Mouse (Mus musculus) midbrain, embryonic 13.5 days (tissue): Measurements from ENCODE around the gene Zfp580. TPM values are rescaled to one million over a fixed set of nuclear protein-coding genes. Genes with fewer than 3 reads are reported as not detected.
"Not testable (repeated sequence)": the region's sequence is repeated elsewhere in the genome, so short reads cannot be mapped to it uniquely, and the experiment has no call there.

Experiments used
- ATAC-seq: fragments of 200-750 bp; cut with Nextera tagmentation; 2 replicates; pipeline ENCODE4 v1.8.0; 2017; ENCODE audit warnings: mild to moderate bottlenecking, moderate TSS enrichment, moderate library complexity
- H3K27ac ChIP-seq: fragments of 300-500 bp; sonication (generic); 2 replicates; pipeline ENCODE4 v1.5.1; 2015; ENCODE audit warnings: inconsistent platforms, mild to moderate bottlenecking, moderate library complexity
- H3K27me3 ChIP-seq: fragments of 300-500 bp; sonication (generic); 2 replicates; pipeline ENCODE4 v1.6.1; 2015; ENCODE audit warnings: mild to moderate bottlenecking, inconsistent platforms
- H3K36me3 ChIP-seq: fragments of 300-500 bp; sonication (generic); 2 replicates; pipeline ENCODE4 v1.6.1; 2015; ENCODE audit warnings: mild to moderate bottlenecking, inconsistent platforms
- H3K4me1 ChIP-seq: fragments of 300-500 bp; sonication (generic); replicated peaks from 2 replicates; pipeline ENCODE4 v1.6.1; 2015; ENCODE audit warnings: inconsistent platforms
- H3K4me2 ChIP-seq: fragments of 300-500 bp; sonication (generic); replicated peaks from 2 replicates; pipeline ENCODE4 v1.6.1; 2015; ENCODE audit warnings: moderate library complexity, mild to moderate bottlenecking, inconsistent platforms
- H3K4me3 ChIP-seq: fragments of 300-500 bp; sonication (generic); replicated peaks from 2 replicates; pipeline ENCODE4 v1.5.1; 2015; ENCODE audit warnings: mild to moderate bottlenecking, inconsistent platforms
- H3K9ac ChIP-seq: fragments of 300-500 bp; sonication (generic); replicated peaks from 2 replicates; pipeline ENCODE4 v1.6.1; 2015; ENCODE audit warnings: mild to moderate bottlenecking, inconsistent platforms
- H3K9me3 ChIP-seq: fragments of 300-500 bp; sonication (generic); 2 replicates; pipeline ENCODE4 v1.6.1; 2016; ENCODE audit warnings: mild to moderate bottlenecking, inconsistent platforms
- WGBS: fragments of 180-500 bp; shearing (Covaris S2); methylation state at CpG from one replicate; pipeline ENCODE4 v1.1.7; 2015; 5-methylcytosine and 5-hydroxymethylcytosine counted together
- polyA plus RNA-seq: library from polyadenylated mRNA; unstranded; fragments of >200 nt; fragmentation: Nextera tagmentation; extraction: Ambion mirVana; gene quantifications from 2 replicates; pipeline ENCODE4 v1.2.1, GENCODE M21; 2015

The Zfp580 gene
- polyA plus RNA-seq, 1 experiment from 2014 or later: 72.8 TPM

- H3K36me3 ChIP-seq: peaks cover 27% of the 10 kb centered on the region
- H3K27ac ChIP-seq: peak overlapping the region; percentile 94
- H3K9ac ChIP-seq, H3K27me3 ChIP-seq, H3K9me3 ChIP-seq: not testable (repeated sequence)
- ATAC-seq: 0 out of 2 replicates have a peak, but pooled peaks have one; percentile 0
- 27% methylated on average over 8 of the region's 8 CpGs for WGBS
- peak overlapping the region; percentile 87 for H3K4me3 ChIP-seq
- peaks cover 23% of the 10 kb centered on the region for H3K4me1 ChIP-seq
- H3K4me2 ChIP-seq: peak overlapping the region; percentile 91
These were observed 31.8 kb upstream of the Zfp580 start for GRCm38 (mm10) chr7:5019576-5019975.

GRCm38 (mm10) chr7:5020000-5020681 lies 31.2 kb upstream of the Zfp580 start, which contains the start of the genes Zfp865 and Ccdc106:
Gene Zfp865, plus strand, starts transcription at chr7:5020376.
Gene Ccdc106, plus strand, starts transcription at chr7:5020553.
- H3K9me3 ChIP-seq: no peaks in the 10 kb centered on the region
- 1% methylated on average over 48 of the region's 49 CpGs for WGBS
- H3K4me1 ChIP-seq: peaks cover 23% of the 10 kb centered on the region
- H3K27me3 ChIP-seq: no peaks in the 10 kb centered on the region
- H3K27ac ChIP-seq: peak within 1 kb of the TSS; percentile 94
- peak within 1 kb of the TSS; percentile 87 for H3K4me3 ChIP-seq
- peak within 1 kb of the TSS; percentile 97 for H3K9ac ChIP-seq
- peak within 1 kb of the TSS; percentile 91 for H3K4me2 ChIP-seq
- peak; percentile 92 for ATAC-seq
- H3K36me3 ChIP-seq: peaks cover 32% of the 10 kb centered on the region

- Histone ChIP-seq H3K36me3 (peaks cover 32% of the 10 kb centered on the region), H3K4me2 (peak overlapping the region; percentile 91), H3K4me1 (peaks cover 23% of the 10 kb centered on the region), H3K9me3 (no peaks in the 10 kb centered on the region), H3K9ac (peak overlapping the region; percentile 97), H3K27me3 (no peaks in the 10 kb centered on the region), H3K4me3 (peak overlapping the region; percentile 87), H3K27ac (peak overlapping the region; percentile 94)
- ATAC-seq: peak; percentile 6
- WGBS: 0% methylated on average over 15 of the region's 15 CpGs
These were observed 30.7 kb upstream of the Zfp580 start for GRCm38 (mm10) chr7:5020685-5021084.

- Histone ChIP-seq H3K4me2 (peak overlapping the region; percentile 91), H3K27ac (peak overlapping the region; percentile 94), H3K36me3 (peaks cover 32% of the 10 kb centered on the region), H3K4me3 (peak overlapping the region; percentile 87), H3K9ac (peak overlapping the region; percentile 97), H3K9me3 (no peaks in the 10 kb centered on the region), H3K27me3 (no peaks in the 10 kb centered on the region), H3K4me1 (peaks cover 18% of the 10 kb centered on the region)
- no peak for ATAC-seq
- 50% methylated on average over 5 of the region's 5 CpGs for WGBS
These were observed 30.1 kb upstream of the Zfp580 start for GRCm38 (mm10) chr7:5021197-5021596.

GRCm38 (mm10) chr7:5029543-5029942 lies 21.8 kb upstream of the Zfp580 start:
- Histone ChIP-seq H3K9me3 (peaks cover 27% of the 10 kb centered on the region), H3K27me3 (no peaks in the 10 kb centered on the region), H3K27ac (no peak overlapping the region), H3K4me1 (no peaks in the 10 kb centered on the region), H3K36me3 (peaks cover 78% of the 10 kb centered on the region), H3K4me2 (no peak overlapping the region), H3K4me3 (no peak overlapping the region), H3K9ac (no peak overlapping the region)
- 94% methylated on average over 22 of the region's 22 CpGs for WGBS
- 0 out of 2 replicates have a peak, but pooled peaks have one; percentile 1 for ATAC-seq

GRCm38 (mm10) chr7:5029946-5030345 lies 21.4 kb upstream of the Zfp580 start:
- 0 out of 2 replicates have a peak, but pooled peaks have one; percentile 25 for ATAC-seq
- H3K36me3 ChIP-seq: peaks cover 78% of the 10 kb centered on the region

GRCm38 (mm10) chr7:5030554-5031275 lies 20.6 kb upstream of the Zfp580 start:
- Histone ChIP-seq H3K9me3 (peaks cover 27% of the 10 kb centered on the region), H3K9ac (no peak overlapping the region), H3K36me3 (peaks cover 85% of the 10 kb centered on the region), H3K27me3 (no peaks in the 10 kb centered on the region), H3K27ac (no peak overlapping the region), H3K4me3 (no peak overlapping the region; the same call in 1 of the 2 replicates), H3K4me1 (no peaks in the 10 kb centered on the region), H3K4me2 (no peak overlapping the region)
- 87% methylated on average over 63 of the region's 63 CpGs for WGBS
- no peak for ATAC-seq

More at GRCm38 (mm10) chr7:5029946-5030345, 21.4 kb upstream of the Zfp580 start:
- Histone ChIP-seq H3K27ac (no peak overlapping the region), H3K4me3 (no peak overlapping the region), H3K4me1 (no peaks in the 10 kb centered on the region), H3K9me3 (peaks cover 27% of the 10 kb centered on the region), H3K4me2 (no peak overlapping the region), H3K9ac (no peak overlapping the region), H3K27me3 (no peaks in the 10 kb centered on the region)
- 94% methylated on average over 21 of the region's 21 CpGs for WGBS

- 78% methylated on average over 46 of the region's 46 CpGs for WGBS
- H3K36me3 ChIP-seq: peaks cover 92% of the 10 kb centered on the region
- ATAC-seq: no peak
These were observed 19.8 kb upstream of the Zfp580 start for GRCm38 (mm10) chr7:5031496-5031895.

GRCm38 (mm10) chr7:5033818-5034217 lies 17.5 kb upstream of the Zfp580 start, which contains the start of gene 4632433K11Rik:
Gene 4632433K11Rik, plus strand, starts transcription at chr7:5034118.
- H3K4me2 ChIP-seq: no peak within 1 kb of the TSS
- H3K36me3 ChIP-seq: peaks cover 77% of the 10 kb centered on the region
- peaks cover 11% of the 10 kb centered on the region; the same call in 1 of the 2 replicates for H3K4me1 ChIP-seq
- peaks cover 27% of the 10 kb centered on the region for H3K9me3 ChIP-seq
- H3K27me3 ChIP-seq: no peaks in the 10 kb centered on the region
- no peak within 1 kb of the TSS for H3K27ac ChIP-seq
- no peak within 1 kb of the TSS for H3K4me3 ChIP-seq
- H3K9ac ChIP-seq: no peak within 1 kb of the TSS
- no peak for ATAC-seq
- 93% methylated on average over 3 of the region's 3 CpGs for WGBS

More at GRCm38 (mm10) chr7:5031496-5031895, 19.8 kb upstream of the Zfp580 start:
- Histone ChIP-seq H3K4me1 (no peaks in the 10 kb centered on the region), H3K27me3 (no peaks in the 10 kb centered on the region), H3K4me2 (no peak overlapping the region), H3K4me3 (no peak overlapping the region; the same call in 1 of the 2 replicates), H3K9me3 (peaks cover 27% of the 10 kb centered on the region), H3K27ac (no peak overlapping the region), H3K9ac (no peak overlapping the region)

GRCm38 (mm10) chr7:5035628-5036027 lies 15.7 kb upstream of the Zfp580 start:
- WGBS: 95% methylated on average over 17 of the region's 17 CpGs
- H3K9ac ChIP-seq: no peak overlapping the region
- no peak overlapping the region for H3K27ac ChIP-seq
- ATAC-seq: no peak
- peaks cover 13% of the 10 kb centered on the region for H3K9me3 ChIP-seq
- H3K36me3 ChIP-seq: peaks cover 58% of the 10 kb centered on the region
- no peak overlapping the region for H3K4me2 ChIP-seq
- H3K4me3 ChIP-seq: no peak overlapping the region
- no peaks in the 10 kb centered on the region for H3K27me3 ChIP-seq
- H3K4me1 ChIP-seq: peaks cover 23% of the 10 kb centered on the region

- peaks cover 23% of the 10 kb centered on the region for H3K4me1 ChIP-seq
- H3K36me3 ChIP-seq: peaks cover 55% of the 10 kb centered on the region
- ATAC-seq: no peak
- 94% methylated on average over 9 of the region's 9 CpGs for WGBS
- no peak overlapping the region for H3K4me3 ChIP-seq
- H3K4me2 ChIP-seq: no peak overlapping the region
- no peaks in the 10 kb centered on the region for H3K27me3 ChIP-seq
- H3K9me3 ChIP-seq: peaks cover 7% of the 10 kb centered on the region
- no peak overlapping the region for H3K27ac ChIP-seq
- H3K9ac ChIP-seq: no peak overlapping the region
These were observed 15.2 kb upstream of the Zfp580 start for GRCm38 (mm10) chr7:5036136-5036535.

- 0 out of 2 replicates have a peak overlapping the region, but pooled peaks have one; percentile 60 for H3K4me2 ChIP-seq
- H3K9me3 ChIP-seq: no peaks in the 10 kb centered on the region
- no peaks in the 10 kb centered on the region for H3K27me3 ChIP-seq
- peaks cover 48% of the 10 kb centered on the region for H3K36me3 ChIP-seq
- H3K27ac ChIP-seq: no peak overlapping the region
- 94% methylated on average over 7 of the region's 7 CpGs for WGBS
- ATAC-seq: no peak
- H3K4me1 ChIP-seq: peaks cover 23% of the 10 kb centered on the region
- H3K9ac ChIP-seq: no peak overlapping the region
- no peak overlapping the region for H3K4me3 ChIP-seq
These were observed 14.3 kb upstream of the Zfp580 start for GRCm38 (mm10) chr7:5037026-5037425.
